Mouse (Mus musculus): ENCODE measurements around the gene Commd3. TPM values are rescaled to one million over a fixed set of nuclear protein-coding genes. Genes with fewer than 3 reads are reported as not detected.

Gene Commd3
- 175 and 208 TPM in 2 replicates for polyA plus RNA-seq (2015; fragmentation: Nextera tagmentation; extraction: Ambion mirVana)

GRCm38 (mm10) chr2:18672133-18672765, at the start of gene Commd3:
TSS of gene Commd3 (plus strand) at chr2:18672384.

GRCm38 (mm10) chr2:18676936-18677491, 4.8 kb downstream of the Commd3 start, which contains the start of gene Bmi1:
TSS of gene Bmi1 (plus strand) at chr2:18677018.

GRCm38 (mm10) chr2:18693871-18694610, 21.9 kb downstream of the Commd3 start, which contains the start of gene Spag6:
TSS of gene Spag6 (plus strand) at chr2:18694032.

Other genes starting within 250 kb of the Commd3 start
- 5.9 and 7.2 TPM in 2 replicates for gene Bmi1, start 4.6 kb downstream of the Commd3 start, polyA plus RNA-seq (2015; fragmentation: Nextera tagmentation; extraction: Ambion mirVana)
- gene Spag6, start 21.6 kb downstream of the Commd3 start, polyA plus RNA-seq (2015; fragmentation: Nextera tagmentation; extraction: Ambion mirVana), result not detected in 2 replicates